Comparison of ENCODE assay signal across 10 mouse cellular contexts in genomic region chr6:108672094-108672493, GRCm38 (mm10).
"Had no signal": no experiment of that assay in that cellular context is flagged by ENCODE, and none has a peak within 500 bp of the region (broad histone marks: within the 10 kb centered on the region; RNA-seq: fewer than 3 reads in every experiment).

No protein-coding gene starts in this region.

- ATAC-seq: liver, postnatal 0 days; lung, postnatal 0 days; midbrain, embryonic 13.5 days had no signal

- DNase-seq: kidney, adult 2 months; kidney, postnatal 25 days; left cerebral cortex, postnatal 4 days; liver, postnatal 0 days; lung, embryonic 14.5 days; spleen, adult 18-20 months; thymus, adult 18-20 months; thymus, postnatal 36 days had no signal
